Mouse (Mus musculus) megakaryocyte, adult 5-6 weeks (primary cell): ENCODE results near the gene Gas6. TPM values are rescaled to one million over a fixed set of nuclear protein-coding genes. Genes with fewer than 3 reads are reported as not detected.

ENCODE experiments used
- ATAC-seq: 2 replicates; pipeline ENCODE4 v1.8.0; 2016; ENCODE audit warnings: mild to moderate bottlenecking, inconsistent platforms; ENCODE audit not compliant: poor library complexity, severe bottlenecking
- total RNA-seq, 2 experiments: library from RNA; stranded (forward) in 1 of 2; stranded (reverse) in 1 of 2; fragments of 153-499, 151-499 nt in 1 of 2; fragments of 221-1000, 200-1000 nt in 1 of 2; gene quantifications; 2 replicates each; pipeline versions ENCODE4 v1.2.3 to v1.2.4; 2015 to 2017

Gas6 gene
- total RNA-seq, 2 experiments from 2014 or later, result 0.56 to 1.6 TPM

DNA sequence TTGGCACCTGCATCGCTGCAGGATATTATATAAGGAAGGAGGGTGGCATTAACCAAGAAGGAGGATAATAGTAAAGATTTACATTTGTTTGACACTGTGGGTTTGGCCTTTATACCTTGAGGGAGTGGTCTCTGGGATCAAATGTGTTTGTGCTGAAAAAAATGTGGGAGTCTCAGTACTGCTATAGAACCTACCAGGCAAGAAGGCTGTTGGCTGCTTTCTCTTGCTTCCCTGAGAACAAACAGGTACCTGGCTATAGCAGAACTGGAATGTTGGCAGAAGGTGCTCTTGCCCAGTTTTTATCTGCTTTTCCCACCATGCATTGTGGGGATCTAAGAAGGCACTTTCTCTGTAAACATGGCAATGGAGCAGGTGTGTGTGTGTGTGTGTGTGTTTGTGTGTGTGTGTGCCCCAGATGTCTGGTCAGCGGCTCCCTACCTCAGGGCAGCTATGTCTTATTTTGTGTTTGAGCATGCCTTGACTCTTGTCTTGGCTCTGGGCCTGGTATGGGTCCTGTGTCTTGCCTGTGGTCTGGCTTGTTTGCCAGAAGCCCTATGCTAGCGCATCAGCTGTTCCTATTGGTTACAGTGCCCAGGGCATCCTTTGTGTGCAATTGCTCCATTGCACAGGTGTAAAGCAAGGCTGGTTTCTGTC, 13.1 kb upstream of the Gas6 start:
- no peak for ATAC-seq

DNA sequence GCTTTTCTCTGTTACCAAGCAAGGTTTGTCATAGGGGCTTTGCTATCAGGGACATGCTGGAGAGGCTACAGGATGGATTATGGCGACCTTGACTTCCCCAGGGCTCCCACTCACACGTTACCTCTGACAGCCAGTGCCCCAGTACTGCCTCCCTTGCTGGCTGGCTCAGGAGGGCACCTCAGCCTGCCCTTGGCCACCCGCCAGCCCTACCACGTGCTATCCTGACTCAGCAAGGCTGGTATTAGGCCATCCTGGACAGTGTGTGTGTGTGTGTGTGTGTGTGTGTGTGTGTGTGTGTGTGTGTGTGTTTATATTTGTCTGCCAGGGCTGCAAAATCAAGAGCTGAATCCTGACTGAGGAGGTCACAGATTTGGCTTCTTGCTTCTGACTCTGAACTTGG, 12.6 kb upstream of the Gas6 start:
- ATAC-seq, result no peak

- ATAC-seq, result no peak
Measured at GRCm38 (mm10) chr8:13504894-13505674, 10.8 kb upstream of the Gas6 start.

- ATAC-seq, result no peak
Measured at GRCm38 (mm10) chr8:13503936-13504606, 9.8 kb upstream of the Gas6 start.

DNA sequence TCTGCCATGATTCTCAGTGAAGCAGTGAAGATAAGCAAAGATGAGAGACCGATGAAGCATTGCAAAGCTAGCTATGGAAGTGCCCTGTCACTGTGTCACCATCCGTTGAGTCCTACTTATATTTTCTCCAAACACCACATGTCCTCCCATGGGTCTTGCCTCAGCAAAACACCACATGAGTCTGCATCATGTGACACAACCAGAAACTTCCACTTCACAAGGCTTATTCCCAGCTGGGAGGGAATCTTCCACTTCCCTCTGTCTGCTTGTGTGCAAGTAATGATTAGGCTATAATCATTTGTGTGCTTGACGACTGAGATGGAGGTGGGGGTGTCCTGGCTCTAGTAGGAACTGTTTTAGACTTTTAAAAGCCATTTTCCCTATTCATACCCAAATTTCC, 6.9 kb upstream of the Gas6 start:
- no peak for ATAC-seq

DNA sequence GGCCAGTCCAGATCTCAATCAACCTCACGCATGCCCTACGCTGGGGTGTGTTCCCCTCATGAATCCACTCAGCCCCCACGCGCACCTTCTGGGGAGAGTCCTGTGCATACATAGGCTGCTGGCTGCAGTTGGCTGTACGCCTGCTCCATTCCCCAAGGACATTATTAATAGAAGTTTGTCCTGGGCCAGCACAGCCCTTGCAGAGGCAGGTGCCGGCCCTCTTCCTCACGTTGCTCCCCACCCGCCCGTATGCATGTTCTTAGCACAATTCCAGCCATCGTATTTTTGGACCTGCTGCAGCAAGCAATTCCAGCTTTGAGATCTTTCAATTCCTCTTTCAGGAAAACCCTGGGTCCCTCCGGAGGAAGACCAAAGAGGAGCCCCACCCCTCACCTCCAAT, 1.3 kb downstream of the Gas6 start:
- no peak for ATAC-seq

DNA sequence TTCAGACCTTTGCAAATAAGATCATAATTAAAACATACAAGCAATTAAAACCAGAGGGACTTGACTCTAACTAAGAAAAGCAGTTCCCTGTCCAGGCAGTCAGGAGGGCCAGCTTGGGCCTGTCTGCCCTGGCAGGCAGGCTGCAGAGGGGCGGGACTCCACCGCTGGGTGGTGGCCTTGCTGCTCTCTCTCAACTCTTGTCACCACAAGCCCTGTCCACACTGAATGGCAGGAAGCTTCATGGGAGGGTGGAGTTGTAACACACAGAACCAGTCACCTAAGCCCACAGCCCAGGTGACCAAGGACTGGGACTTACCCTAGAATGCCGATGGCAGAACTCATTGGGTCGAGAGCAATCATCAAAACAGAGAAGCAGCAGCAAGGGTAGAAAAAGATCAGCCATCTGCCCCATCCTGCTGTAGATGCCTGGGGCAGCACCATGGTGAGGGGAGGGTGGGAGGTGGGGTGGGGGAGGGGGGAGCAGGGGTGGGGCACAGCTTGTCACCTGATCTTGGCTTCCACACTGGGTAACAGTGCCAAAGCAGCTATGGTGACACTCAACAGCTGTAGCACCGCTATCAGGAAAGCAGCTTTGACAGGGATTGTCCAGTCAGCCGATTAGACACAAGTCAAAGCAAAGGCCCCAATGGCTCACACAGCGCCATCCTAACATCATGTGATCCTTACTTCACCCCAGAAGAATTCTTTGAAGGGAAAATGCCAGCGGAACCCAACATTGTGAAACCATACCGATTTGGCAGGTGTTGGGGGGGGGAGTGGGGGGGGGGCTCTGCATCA, 1.9 kb downstream of the Gas6 start:
- no peak for ATAC-seq

- no peak for ATAC-seq
Measured at GRCm38 (mm10) chr8:13491491-13492010, 2.7 kb downstream of the Gas6 start.

DNA sequence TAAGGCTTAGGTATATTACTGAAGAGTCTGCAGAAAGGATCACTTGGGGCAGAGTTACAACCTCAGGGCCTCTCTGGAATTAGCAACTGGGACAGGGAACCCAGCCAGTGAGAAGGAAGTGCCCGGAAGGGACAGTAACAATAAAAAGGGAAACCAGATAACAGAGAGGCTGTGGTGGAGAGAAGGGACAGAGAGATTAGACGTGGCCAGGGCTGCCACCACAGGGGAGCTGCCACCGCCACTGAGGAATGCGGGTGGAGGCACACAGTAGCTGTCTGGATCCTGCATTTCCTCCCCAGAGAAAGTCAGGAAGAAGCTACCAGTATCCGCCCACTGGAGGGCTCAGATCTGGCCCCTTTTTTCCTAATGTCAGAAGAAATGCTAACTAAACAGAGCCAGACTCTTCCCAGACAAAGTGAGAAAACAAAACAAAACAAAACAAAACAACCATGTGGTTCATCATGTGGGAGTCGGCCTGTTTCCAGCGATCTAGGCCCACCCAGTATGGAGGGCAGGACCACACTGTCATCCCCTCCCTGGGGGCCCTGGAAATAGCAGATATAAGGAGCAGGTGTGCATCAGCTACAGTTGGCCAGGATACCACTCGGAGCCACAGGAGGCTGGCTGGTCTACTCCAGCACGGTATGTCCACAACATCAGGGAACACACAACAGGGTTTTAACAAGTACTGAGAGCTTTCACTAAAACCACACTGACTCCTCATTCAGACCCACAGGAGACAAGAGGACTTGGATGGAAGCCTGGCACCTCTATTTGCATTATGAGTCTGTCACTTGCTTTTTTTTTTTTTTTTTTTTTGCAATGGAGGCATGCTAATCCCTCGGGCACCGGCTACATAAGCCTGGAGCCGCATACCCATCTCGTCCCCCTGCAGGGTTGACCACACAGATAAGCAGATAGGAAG, 4.0 kb downstream of the Gas6 start:
- ATAC-seq, result no peak

DNA sequence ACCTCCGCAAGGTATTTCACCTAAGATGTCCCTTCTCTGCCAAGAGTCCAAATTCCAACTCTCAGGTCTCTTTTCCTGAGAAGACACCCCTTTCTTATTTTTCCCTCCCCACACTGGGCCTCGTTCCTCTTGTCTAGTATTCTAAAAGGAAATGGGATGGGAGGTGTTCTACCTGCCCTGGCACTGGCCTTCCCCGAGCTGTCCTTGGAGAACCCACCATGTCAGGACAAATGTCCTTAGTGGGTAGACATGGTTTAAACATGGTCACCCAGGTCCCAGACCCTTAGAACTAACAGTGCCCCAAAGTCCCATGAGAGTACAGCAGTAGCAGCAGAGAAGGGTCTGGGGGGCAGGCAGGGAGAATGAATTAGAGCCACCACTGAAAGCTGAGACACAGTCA, 4.9 kb downstream of the Gas6 start:
- no peak for ATAC-seq

DNA sequence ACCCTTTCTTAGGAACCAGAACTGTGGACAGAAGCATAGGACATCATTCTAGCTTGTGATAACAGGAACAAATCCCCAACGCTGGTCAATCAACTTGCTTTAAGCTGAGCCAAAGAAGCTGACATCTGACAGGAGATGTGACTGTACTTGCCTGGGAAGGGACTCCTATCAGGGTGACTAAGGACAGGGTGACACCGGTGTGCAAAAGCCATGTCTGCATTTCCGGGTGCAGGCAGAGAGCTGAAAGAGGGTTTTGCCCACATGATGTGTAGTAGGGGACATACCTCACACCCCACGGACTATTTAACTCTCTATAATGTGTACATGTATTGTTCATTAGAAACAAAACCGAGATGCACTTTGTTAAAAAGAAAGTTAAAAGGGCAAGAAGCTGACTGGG, 11.1 kb downstream of the Gas6 start:
- no peak for ATAC-seq

GRCm38 (mm10) chr8:13482101-13482801, 12.0 kb downstream of the Gas6 start:
- no peak for ATAC-seq

GRCm38 (mm10) chr8:13481596-13481995, 12.7 kb downstream of the Gas6 start:
- no peak for ATAC-seq

DNA sequence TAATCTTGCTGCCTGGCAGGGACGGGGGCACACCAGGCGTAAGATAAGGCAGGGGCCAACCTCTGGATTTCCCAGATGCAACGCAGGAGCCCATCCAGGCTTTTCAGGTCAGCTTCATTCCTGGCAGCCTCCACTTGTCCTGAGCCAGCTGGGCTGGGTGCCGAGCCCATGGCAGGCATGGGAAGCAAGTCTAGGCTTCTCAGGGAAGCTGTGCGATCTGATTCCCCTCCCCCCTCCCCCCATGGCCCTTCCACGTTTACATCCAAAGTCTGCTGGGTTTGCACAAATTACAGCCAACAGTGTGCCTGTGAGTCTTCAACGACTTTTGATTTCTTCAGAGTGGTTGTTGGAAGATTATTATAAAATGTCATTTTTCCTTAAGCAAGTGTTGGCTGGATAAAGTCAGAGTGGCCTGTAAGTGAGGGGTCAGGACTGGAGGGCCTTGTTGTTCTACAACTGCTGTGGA, 13.2 kb downstream of the Gas6 start:
- ATAC-seq, result no peak

GRCm38 (mm10) chr8:13475892-13476291, 18.4 kb downstream of the Gas6 start:
- no peak for ATAC-seq

GRCm38 (mm10) chr8:13472284-13472683, 22.0 kb downstream of the Gas6 start:
- no peak for ATAC-seq

GRCm38 (mm10) chr8:13471484-13471883, 22.8 kb downstream of the Gas6 start:
- no peak for ATAC-seq

- ATAC-seq, result no peak
Measured at GRCm38 (mm10) chr8:13468737-13469136, 25.6 kb downstream of the Gas6 start.

- ATAC-seq, result no peak
Measured at GRCm38 (mm10) chr8:13466989-13467388, 27.3 kb downstream of the Gas6 start.
